Mouse (Mus musculus) liver, embryonic 14.5 days (tissue): ENCODE measurements around the gene Patj.

ENCODE experiments used
- CTCF ChIP-seq: IDR thresholded peaks from 2 replicates; pipeline ENCODE4 v1.5.1; 2016; ENCODE audit warnings: antibody characterized with exemption, low read depth, control low read depth
- EP300 ChIP-seq: IDR thresholded peaks from 2 replicates; pipeline ENCODE4 v1.6.1; 2016; ENCODE audit warnings: antibody characterized with exemption, low read depth

DNA sequence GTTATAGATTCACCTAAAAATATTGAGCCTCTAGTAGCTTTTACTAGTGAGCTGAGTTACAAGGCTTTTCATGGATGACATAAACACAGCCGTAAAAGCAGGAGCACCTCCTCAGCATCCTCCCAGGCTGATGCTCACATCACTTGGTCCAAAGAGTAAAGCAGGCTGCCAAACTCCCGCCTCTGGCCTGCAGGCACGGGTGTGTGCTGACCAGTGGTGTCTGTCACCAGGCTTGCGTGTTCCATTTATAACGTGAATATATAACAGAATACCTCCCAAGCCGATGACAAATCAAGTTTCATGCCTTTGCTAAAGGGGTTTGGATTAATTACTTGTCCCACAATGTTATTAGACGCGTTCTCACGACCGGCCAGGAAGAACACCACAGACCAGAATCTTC, 128.9 kb downstream of the Patj start:
- no peak for TF ChIP-seq CTCF
- no peak for TF ChIP-seq EP300
